Mouse (Mus musculus): ENCODE measurements around the gene Arcn1. TPM values are rescaled to one million over a fixed set of nuclear protein-coding genes. Genes with fewer than 3 reads are reported as not detected.
A peak's percentile ranks its signal among the peaks of the same experiment; 100 is the strongest.
"Not testable (repeated sequence)": the region's sequence is repeated elsewhere in the genome, so short reads cannot be mapped to it uniquely, and the experiment has no call there.

Arcn1 gene
- polyA plus RNA-seq, 1 experiment from 2014 or later, result 153 TPM

DNA sequence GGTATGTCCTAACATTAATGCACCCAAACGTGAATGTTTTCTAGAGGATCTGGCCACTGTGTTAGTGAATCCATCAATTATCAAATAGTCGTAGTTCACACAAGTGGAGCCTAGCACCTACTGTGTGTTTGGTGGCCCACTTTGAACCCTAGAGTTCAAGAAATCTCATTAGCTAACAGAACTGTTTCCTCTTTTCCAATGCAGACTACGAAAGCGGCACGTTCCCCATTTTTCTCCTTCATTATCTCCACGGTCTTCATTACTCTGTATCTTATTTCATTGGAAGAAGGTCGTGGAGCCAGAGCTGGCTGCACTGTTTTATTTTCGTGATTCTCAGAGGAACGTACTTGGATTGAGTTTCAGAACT is 32.3 kb upstream of the Arcn1 start:
- H3K4me1 ChIP-seq (ENCODE audit: control insufficient read depth, insufficient read depth, low read length), result peaks cover 11% of the 10 kb centered on the region; the same call in 1 of the 2 replicates
- peak overlapping the region; percentile 53 for H3K4me3 ChIP-seq (ENCODE audit: low read depth, low read length)
- H3K9me3 ChIP-seq (ENCODE audit: control insufficient read depth, low read length), result no peaks in the 10 kb centered on the region
- H3K9ac ChIP-seq (replicated peaks; ENCODE audit: low read depth, low read length), result peak overlapping the region; percentile 72; the same call in 1 of the 2 replicates
- H3K27ac ChIP-seq (ENCODE audit: low read depth, low read length), result no peak overlapping the region
- no peak for ATAC-seq (ENCODE audit: low read depth)
- H3K4me2 ChIP-seq (ENCODE audit: low read depth, low read length), result peak overlapping the region; percentile 97
- H3K36me3 ChIP-seq (ENCODE audit: control insufficient read depth, insufficient read depth, low read length), result peaks cover 4% of the 10 kb centered on the region; the same call in 1 of the 2 replicates
- no peaks in the 10 kb centered on the region for H3K27me3 ChIP-seq (ENCODE audit: control insufficient read depth, insufficient read depth, low read length)
- WGBS, result 45% methylated on average over 9 of the region's 9 CpGs

DNA sequence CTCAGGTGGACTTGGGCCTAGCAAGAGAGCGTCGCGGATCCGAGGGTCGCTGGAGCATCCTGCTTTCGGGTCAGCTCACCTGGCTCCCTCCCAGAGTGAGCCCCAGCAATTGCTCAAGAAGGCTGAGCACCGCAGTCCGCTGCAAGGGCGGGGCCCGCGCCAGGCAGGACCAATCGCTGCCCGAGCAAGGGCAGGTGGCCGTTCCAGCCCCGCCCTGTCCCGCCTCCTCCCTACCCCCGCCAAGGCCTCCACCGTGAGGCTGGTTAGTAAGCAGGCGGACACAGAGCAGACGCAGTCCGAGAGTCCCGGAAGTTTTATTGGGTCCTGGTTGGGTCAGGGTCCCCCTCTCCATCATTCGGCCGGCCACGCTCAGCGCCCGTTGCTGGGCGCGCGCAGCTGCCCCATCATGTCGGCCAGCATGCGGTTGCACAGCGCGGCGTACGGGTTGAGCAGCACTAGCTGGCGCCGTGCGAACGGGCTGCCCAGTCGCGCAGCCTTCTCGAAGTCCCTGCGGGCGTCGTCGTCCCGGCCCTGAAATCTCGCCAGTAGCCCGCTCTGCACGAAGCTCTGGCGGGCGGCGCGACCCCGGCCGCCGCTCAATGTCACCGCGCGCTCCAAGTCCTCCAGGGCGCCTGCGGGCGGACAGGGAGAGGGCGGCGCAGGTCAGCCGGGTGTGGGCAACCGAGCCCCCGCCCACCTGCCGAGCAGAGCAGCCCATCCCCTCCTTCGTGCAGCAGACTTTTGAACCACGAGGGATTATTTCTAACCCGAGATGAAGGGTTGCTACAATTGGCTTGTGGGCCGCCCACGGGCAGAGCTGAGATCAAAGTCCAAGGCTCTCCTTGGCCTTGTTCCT is 31.7 kb upstream of the Arcn1 start, which contains the start of gene Tmem25:
Gene Tmem25 (minus strand): TSS at position 206 of the 856 bp plus-strand sequence.
- peak; percentile 96 for ATAC-seq (ENCODE audit: low read depth)
- peak within 1 kb of the TSS; percentile 72 for H3K9ac ChIP-seq (replicated peaks; ENCODE audit: low read depth, low read length)
- under 1% methylated on average over 59 of the region's 75 CpGs for WGBS

DNA sequence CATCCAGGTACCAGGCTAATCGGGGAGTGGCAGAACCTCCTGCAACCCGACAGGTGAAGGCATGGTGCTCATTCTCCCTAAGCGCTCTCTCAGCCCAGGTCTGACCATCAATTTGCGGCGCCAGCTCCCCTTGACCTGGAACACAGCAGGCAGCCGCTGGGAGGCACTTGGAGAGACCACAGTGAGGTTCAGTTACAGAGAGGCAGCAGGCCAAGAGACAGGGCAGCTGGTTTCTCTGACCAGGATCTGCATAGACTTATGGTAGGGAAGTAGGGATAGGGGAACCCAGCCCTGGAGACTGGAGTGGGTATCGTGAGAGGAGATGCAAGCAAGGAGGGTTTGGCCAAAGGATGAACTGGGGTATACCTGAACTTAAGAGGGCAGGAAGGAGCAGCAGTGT is 30.7 kb upstream of the Arcn1 start:
- Histone ChIP-seq H3K9me3 (ENCODE audit: control insufficient read depth, low read length) (no peaks in the 10 kb centered on the region), H3K4me1 (ENCODE audit: control insufficient read depth, insufficient read depth, low read length) (peaks cover 11% of the 10 kb centered on the region; the same call in 1 of the 2 replicates), H3K9ac (replicated peaks; ENCODE audit: low read depth, low read length) (no peak overlapping the region; the same call in 1 of the 2 replicates), H3K4me2 (ENCODE audit: low read depth, low read length) (peak overlapping the region; percentile 97), H3K36me3 (ENCODE audit: control insufficient read depth, insufficient read depth, low read length) (no peaks in the 10 kb centered on the region), H3K27me3 (ENCODE audit: control insufficient read depth, insufficient read depth, low read length) (no peaks in the 10 kb centered on the region), H3K4me3 (ENCODE audit: low read depth, low read length) (peak overlapping the region; percentile 53), H3K27ac (ENCODE audit: low read depth, low read length) (no peak overlapping the region)
- WGBS, result 47% methylated on average over 7 of the region's 7 CpGs
- ATAC-seq (ENCODE audit: low read depth), result no peak

More for the DNA sequence above, 31.7 kb upstream of the Arcn1 start, which contains the start of gene Tmem25:
- no peaks in the 10 kb centered on the region for H3K9me3 ChIP-seq (ENCODE audit: control insufficient read depth, low read length)
- H3K27me3 ChIP-seq (ENCODE audit: control insufficient read depth, insufficient read depth, low read length), result no peaks in the 10 kb centered on the region
- H3K27ac ChIP-seq (ENCODE audit: low read depth, low read length), result peak within 1 kb of the TSS; percentile 64
- peak within 1 kb of the TSS; percentile 53 for H3K4me3 ChIP-seq (ENCODE audit: low read depth, low read length)
- no peaks in the 10 kb centered on the region for H3K36me3 ChIP-seq (ENCODE audit: control insufficient read depth, insufficient read depth, low read length)
- peak within 1 kb of the TSS; percentile 97 for H3K4me2 ChIP-seq (ENCODE audit: low read depth, low read length)
- peaks cover 11% of the 10 kb centered on the region; the same call in 1 of the 2 replicates for H3K4me1 ChIP-seq (ENCODE audit: control insufficient read depth, insufficient read depth, low read length)

DNA sequence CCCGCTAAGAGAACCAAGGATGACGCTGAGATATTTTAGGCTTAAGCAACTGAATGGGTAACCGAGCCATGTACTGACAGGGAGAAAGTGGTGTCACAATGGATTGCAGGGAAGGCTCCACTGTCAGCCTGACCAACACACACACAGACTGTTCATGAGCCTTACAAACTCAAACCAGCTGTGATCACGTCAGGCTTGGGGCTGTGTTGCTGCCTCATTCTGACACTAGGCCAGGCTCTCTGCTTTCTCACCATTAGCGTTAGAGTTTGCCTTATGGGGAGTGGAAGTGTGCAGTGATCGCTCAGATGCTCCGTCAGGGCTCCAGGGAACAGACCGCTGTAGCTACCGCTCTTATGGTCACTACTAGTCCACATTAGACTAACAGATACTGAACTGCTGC is 25.2 kb upstream of the Arcn1 start:
- Histone ChIP-seq H3K27me3 (ENCODE audit: control insufficient read depth, insufficient read depth, low read length) (no peaks in the 10 kb centered on the region), H3K9ac (replicated peaks; ENCODE audit: low read depth, low read length) (no peak overlapping the region), H3K4me1 (ENCODE audit: control insufficient read depth, insufficient read depth, low read length) (no peaks in the 10 kb centered on the region), H3K9me3 (ENCODE audit: control insufficient read depth, low read length) (no peaks in the 10 kb centered on the region), H3K27ac (ENCODE audit: low read depth, low read length) (no peak overlapping the region), H3K4me2 (ENCODE audit: low read depth, low read length) (no peak overlapping the region), H3K36me3 (ENCODE audit: control insufficient read depth, insufficient read depth, low read length) (peaks cover 32% of the 10 kb centered on the region), H3K4me3 (ENCODE audit: low read depth, low read length) (no peak overlapping the region)
- ATAC-seq (ENCODE audit: low read depth), result no peak
- 80% methylated on average over 9 of the region's 9 CpGs for WGBS

DNA sequence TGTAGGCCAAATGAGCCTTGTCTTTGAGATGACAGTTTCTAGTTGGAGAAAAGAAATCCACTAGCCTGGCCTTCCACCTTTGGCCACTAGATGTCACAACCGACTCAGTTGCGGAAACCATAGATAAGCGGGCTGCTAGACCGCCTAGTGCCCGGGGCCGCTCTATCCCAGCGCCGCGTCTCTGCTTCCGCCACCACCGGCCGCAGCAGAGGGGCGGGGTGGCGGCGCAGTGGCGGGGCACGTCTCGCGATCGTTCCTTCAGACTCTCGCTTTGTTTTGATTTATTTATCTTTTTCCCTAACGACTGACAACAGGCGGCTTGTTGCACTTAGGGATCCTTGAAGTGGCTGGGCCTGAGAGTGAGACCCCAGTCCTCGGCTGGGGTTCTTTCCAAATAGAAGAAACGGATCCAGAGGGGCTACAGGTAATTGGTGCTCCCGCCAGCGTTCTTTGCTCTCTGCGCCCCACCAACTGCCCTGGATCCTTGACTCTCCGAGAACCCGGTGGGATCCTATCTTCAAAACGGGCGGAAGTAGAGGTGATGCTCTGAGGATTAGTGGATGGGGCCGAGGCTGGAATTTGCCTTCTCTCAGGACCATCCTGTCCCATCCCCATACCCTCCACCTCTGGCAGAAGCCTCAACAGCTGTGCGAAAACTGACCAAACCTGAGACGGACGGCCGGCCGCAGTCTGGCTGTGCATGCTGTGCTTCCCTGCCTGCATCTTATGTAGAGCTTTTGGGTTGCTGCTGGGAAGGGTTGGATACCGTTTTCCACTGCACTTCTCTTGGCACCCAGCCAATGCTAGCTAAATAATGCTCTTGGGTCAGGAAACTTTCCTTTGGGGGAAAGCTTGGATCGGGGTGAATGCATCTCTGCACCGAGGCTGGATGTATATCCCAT is 5.4 kb upstream of the Arcn1 start:
- H3K4me2 ChIP-seq (ENCODE audit: low read depth, low read length), result peak overlapping the region; percentile 68
- ATAC-seq (ENCODE audit: low read depth), result peak; percentile 99
- peak overlapping the region; percentile 74 for H3K27ac ChIP-seq (ENCODE audit: low read depth, low read length)
- under 1% methylated on average over 41 of the region's 41 CpGs for WGBS
- peaks cover 9% of the 10 kb centered on the region for H3K4me1 ChIP-seq (ENCODE audit: control insufficient read depth, insufficient read depth, low read length)
- no peaks in the 10 kb centered on the region for H3K9me3 ChIP-seq (ENCODE audit: control insufficient read depth, low read length)
- peak overlapping the region; percentile 71 for H3K9ac ChIP-seq (replicated peaks; ENCODE audit: low read depth, low read length)
- peak overlapping the region; percentile 56 for H3K4me3 ChIP-seq (ENCODE audit: low read depth, low read length)
- H3K27me3 ChIP-seq (ENCODE audit: control insufficient read depth, insufficient read depth, low read length), result no peaks in the 10 kb centered on the region
- peaks cover 5% of the 10 kb centered on the region; the same call in 1 of the 2 replicates for H3K36me3 ChIP-seq (ENCODE audit: control insufficient read depth, insufficient read depth, low read length)

DNA sequence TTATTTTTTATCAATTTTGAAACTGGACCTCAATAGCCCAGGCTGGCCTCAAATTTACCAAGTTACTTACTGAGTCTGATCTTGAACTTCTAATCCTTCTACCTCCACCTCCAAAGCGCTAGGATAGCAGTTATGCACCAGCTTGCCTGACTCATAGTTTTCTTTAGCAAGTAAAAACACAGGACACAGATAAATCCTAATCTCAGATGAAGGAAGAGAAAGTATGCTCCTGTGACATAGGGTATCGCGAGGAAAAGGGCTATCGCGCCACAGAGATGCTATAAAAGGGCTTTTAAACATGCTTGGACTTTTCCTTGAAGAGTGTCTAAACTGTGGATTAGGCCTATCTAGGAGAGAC is 4.7 kb upstream of the Arcn1 start:
- Histone ChIP-seq H3K27me3 (ENCODE audit: control insufficient read depth, insufficient read depth, low read length) (no peaks in the 10 kb centered on the region), H3K36me3 (ENCODE audit: control insufficient read depth, insufficient read depth, low read length) (peaks cover 5% of the 10 kb centered on the region; the same call in 1 of the 2 replicates), H3K9me3 (ENCODE audit: control insufficient read depth, low read length) (no peaks in the 10 kb centered on the region), H3K4me2 (ENCODE audit: low read depth, low read length) (no peak overlapping the region), H3K4me1 (ENCODE audit: control insufficient read depth, insufficient read depth, low read length) (peaks cover 9% of the 10 kb centered on the region), H3K4me3 (ENCODE audit: low read depth, low read length) (no peak overlapping the region; the same call in 1 of the 2 replicates), H3K9ac (replicated peaks; ENCODE audit: low read depth, low read length) (no peak overlapping the region), H3K27ac (ENCODE audit: low read depth, low read length) (peak overlapping the region; percentile 53; the same call in 1 of the 2 replicates)
- no peak for ATAC-seq (ENCODE audit: low read depth)
- WGBS, result 21% methylated on average over 5 of the region's 5 CpGs

DNA sequence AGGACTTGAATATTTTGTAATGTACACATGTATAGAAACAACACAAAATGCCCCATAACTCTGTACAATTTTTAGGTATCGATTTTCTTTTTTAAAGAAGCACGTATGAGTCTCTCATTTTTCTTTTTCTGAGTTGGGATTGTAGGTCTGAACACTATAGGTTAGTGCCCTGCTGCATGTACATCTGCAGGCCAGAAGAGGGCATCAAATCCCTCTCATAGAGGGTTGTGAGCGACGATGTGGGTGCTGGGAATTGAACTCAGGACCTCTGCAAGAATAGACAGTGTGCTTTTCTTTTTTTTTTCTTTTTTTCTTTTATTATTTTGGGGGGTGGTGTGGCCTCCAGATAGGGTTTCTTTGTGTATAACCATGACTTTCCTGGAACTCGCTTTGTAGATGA is 3.7 kb upstream of the Arcn1 start:
- 94% methylated on average over 5 of the region's 5 CpGs for WGBS
- ATAC-seq (ENCODE audit: low read depth), result no peak
- H3K9me3 ChIP-seq (ENCODE audit: control insufficient read depth, low read length), result no peaks in the 10 kb centered on the region
- no peak overlapping the region for H3K27ac ChIP-seq (ENCODE audit: low read depth, low read length)
- H3K9ac ChIP-seq (replicated peaks; ENCODE audit: low read depth, low read length), result no peak overlapping the region
- H3K27me3 ChIP-seq (ENCODE audit: control insufficient read depth, insufficient read depth, low read length), result no peaks in the 10 kb centered on the region
- H3K4me1 ChIP-seq (ENCODE audit: control insufficient read depth, insufficient read depth, low read length), result peaks cover 13% of the 10 kb centered on the region
- no peak overlapping the region for H3K4me3 ChIP-seq (ENCODE audit: low read depth, low read length)
- no peak overlapping the region for H3K4me2 ChIP-seq (ENCODE audit: low read depth, low read length)
- no peaks in the 10 kb centered on the region for H3K36me3 ChIP-seq (ENCODE audit: control insufficient read depth, insufficient read depth, low read length)

DNA sequence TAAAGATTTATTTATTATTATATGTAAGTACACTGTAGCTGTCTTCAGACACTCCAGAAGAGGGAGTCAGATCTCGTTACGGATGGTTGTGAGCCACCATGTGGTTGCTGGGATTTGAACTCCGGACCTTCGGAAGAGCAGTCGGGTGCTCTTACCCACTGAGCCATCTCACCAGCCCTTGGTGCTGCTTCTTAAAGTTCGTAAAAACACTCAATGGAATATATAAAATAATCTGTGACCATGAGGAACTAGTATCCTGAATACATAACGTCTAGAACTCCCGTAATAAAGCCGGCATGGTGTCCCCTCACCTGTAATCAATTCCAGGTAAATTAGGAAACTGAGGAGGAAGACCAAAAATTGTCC is 367 bp upstream of the Arcn1 start:
- ATAC-seq (ENCODE audit: low read depth), result 0 out of 2 replicates have a peak, but pooled peaks have one; percentile 4
- peak overlapping the region; percentile 31 for H3K4me2 ChIP-seq (ENCODE audit: low read depth, low read length)
- not testable (repeated sequence) for H3K27me3 ChIP-seq (ENCODE audit: control insufficient read depth, insufficient read depth, low read length); H3K36me3 ChIP-seq (ENCODE audit: control insufficient read depth, insufficient read depth, low read length); H3K9me3 ChIP-seq (ENCODE audit: control insufficient read depth, low read length); H3K9ac ChIP-seq (replicated peaks; ENCODE audit: low read depth, low read length)
- peak overlapping the region; percentile 96 for H3K4me3 ChIP-seq (ENCODE audit: low read depth, low read length)
- peaks cover 17% of the 10 kb centered on the region; the same call in 1 of the 2 replicates for H3K4me1 ChIP-seq (ENCODE audit: control insufficient read depth, insufficient read depth, low read length)
- peak overlapping the region; percentile 16; the same call in 1 of the 2 replicates for H3K27ac ChIP-seq (ENCODE audit: low read depth, low read length)
- WGBS, result 44% methylated on average over 7 of the region's 9 CpGs
